Mouse (Mus musculus) adrenal gland, adult 10 weeks (tissue): ENCODE measurements around the gene Rras. TPM values are rescaled to one million over a fixed set of nuclear protein-coding genes. Genes with fewer than 3 reads are reported as not detected.

ENCODE experiments used
- polyA plus RNA-seq: library from polyadenylated mRNA; stranded (reverse); fragments of 350-450 nt; fragmentation: Illumina TruSeq; extraction: RNeasy Lipid Tissue Mini Kit (QIAGEN cat#74804); gene quantifications from one replicate; pipeline ENCODE4 v1.2.3, GENCODE M21; 2014; ENCODE audit warnings: low read depth, low replicate concordance

Rras gene
- 5.8 TPM for polyA plus RNA-seq

DNA sequence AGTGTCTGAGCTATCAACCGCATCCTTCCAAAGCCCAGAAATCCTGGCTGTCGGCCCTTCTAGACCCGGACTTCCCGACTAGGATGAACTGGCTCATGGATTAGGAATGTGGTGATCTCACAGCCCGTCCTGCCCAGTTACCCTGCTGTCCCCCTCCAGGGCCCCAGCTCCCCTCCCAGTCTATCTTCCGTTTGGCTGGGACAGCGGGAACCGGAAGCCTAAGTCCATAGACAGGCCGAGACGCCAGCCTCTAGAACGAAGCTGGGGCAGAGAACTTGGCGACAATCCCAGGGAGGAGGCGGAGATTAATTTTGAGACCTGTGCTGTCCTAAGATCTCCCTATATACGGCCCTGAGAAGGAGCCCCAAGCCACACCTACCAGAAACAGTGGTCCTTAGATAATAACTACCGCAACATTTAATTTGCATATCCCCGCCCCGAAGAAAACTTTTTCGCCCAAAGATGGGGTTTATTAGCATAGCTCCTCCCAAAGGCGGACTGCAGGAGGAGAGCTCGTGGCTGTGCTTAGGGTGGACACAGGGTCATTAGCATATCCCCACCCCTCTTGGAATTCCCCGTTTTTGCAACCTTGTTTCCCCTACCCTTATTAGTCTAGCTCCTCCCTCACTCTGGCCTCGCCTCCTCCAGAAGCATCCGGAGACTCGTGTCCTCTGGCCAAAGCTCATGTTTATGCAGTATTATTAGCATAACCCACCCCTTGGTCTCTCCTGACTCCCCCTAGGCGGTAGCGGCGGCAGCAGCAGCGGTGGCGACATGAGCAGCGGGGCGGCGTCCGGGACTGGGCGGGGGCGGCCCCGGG lies at the start of gene Rras:
Gene Rras (plus strand): TSS at position 720 of the 820 bp plus-strand sequence.

DNA sequence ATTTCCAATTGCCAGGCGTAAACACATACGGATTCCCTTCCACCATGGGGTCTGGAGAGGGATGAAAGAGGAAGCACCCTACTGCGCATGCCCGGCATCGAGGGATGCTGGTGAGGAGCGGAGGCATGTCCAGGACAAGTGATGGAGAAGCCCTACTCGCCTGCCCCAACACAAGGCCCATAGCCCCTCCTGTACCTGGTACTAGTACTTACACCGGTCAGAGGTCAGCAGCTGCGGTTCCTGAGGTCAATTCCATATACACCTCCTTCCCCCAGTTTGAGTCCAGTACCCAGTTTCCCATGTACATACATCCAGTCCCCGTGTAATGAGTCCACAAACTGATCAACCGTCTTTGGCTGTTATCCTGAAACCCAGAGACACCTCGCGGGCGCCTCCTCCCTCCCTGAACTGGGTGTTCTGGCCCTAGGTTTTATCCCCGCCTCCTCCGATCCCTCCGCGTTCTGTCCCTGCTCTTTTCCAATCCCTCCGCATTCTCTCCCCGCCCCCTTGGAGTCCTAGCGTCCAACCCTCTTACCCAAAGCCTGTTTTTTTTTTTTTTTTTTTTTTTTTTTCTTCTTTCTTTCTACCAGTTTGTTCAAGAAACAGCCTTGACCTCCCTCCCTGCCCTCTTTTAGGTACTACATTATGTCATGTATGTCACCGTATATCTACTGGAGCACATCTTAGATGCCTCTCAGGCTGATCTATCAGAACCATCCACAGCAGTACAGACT lies 43.2 kb upstream of the Rras start, which contains the start of gene Cpt1c:
Gene Cpt1c (minus strand): TSS at position 469 of the 734 bp plus-strand sequence.

DNA sequence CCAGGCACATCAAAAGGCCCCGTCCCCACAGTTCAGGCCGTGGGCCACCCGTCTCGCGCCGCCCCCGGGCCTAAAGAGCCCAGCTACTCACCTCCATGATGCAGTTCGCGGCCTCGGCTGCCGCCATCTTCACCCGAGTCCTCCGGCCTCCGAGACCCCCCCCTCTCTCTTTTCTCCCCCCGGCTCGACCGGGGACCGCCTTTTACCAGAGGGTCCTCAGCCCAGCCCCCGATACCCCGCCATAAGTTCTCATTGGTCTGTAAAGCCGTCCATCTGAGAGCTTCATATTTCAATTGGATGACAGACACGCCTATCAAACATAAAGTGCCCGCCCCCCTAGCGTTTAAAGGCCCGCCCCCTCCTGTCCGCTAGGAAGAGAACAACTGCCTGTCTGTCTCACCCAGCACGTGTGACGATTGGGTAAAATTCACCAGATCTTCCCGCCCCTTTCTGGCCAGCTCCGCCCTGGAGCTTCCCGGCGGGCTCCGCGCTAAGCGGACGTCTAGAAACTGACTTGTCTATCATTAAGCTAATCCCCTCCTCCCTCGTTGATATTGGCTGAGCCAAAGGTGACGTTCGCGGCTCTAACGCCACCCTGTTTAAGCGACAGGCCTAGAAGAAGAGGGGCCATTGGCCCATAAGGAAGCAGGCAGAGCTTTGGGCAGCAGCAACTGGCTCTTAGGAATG lies 31.4 kb upstream of the Rras start, which contains the start of gene Prmt1:
Gene Prmt1 (minus strand): TSS at position 377 of the 687 bp plus-strand sequence.

DNA sequence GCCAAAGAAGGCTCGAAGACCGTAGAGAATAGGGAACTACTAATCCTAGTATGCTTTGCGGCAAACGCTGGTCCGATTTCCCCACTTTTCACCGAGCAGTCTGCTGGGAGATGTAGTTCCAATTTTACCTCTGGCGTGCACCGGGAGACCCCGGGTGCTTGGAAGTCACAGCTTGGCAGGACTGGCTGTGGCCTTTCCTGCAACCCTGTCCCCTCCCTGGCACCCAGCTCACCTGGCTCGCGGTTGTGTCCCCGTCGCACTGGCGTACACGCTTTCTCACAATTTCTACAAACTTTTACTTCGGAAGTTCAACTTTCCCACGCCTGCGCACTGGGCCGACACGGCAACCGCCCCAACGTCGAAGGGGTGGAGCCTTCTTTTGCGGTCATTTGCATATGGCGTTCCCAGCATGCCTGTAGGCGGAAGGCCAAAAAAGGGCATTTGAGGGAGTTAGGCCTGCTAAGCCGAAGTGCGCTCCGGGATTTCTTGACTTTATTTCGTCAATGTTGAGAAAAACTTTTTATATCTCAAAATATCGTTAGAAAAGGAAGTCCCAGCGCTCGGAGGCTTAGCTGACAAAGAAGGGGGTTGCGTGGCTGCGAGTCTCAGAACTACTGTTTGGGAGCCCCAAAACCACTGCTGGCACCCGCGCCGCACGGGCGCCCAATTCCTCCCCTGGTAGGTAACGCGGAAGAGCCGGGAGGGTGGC lies 20.4 kb upstream of the Rras start, which contains the start of gene Irf3:
Gene Irf3 (plus strand): TSS at position 418 of the 709 bp plus-strand sequence.

DNA sequence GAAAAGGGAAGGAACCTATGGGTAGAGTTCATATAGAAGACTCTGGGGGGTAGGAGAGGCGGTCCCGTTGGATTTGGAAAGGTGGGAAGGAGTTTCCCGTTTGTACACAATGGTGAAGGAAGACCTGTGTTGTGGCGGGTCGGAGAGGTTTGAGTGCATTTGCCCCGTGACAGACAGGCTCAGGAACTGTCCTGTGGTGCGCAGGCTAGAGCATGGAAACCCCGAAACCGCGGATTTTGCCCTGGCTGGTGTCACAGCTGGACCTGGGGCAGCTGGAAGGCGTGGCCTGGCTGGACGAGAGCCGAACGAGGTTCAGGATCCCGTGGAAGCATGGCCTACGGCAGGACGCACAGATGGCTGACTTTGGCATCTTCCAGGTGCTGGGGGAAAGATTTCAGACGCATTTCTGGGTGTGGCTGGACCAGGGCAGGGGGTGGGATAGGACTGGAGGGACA lies 19.2 kb upstream of the Rras start, which contains the start of gene Bcl2l12:
Gene Bcl2l12 (minus strand): TSS at position 212 of the 455 bp plus-strand sequence.

DNA sequence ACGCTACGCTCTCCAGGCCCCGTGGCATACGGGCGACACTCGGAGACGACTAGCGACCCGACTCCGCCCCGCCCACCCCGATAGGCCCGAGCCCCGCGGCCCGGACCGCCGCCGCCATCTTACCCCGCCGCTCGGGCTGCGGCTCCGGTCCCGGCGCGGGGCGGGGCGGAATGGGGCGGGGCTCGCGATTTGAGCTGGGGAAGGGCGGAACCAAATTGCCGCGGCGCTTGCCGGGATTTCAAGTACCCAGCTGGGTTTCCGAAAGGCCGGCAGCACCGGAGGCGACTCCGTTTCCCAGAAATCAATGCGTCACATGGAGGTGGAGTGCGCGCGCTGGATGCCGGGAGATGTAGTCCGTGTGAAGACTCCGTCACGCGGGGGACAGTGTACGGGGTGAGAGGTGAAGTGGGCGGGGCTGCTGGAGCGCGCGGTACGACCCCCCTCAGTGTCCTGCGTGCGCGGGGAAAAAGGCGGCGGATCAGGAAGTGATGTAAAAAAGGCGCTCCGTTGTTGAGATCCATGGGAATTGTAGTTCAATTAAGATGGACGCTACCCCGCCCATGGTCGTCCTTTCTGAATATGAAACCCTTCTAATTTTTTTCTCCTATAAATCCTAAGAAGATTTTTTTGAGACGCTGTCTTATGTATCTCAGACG lies 1.7 kb upstream of the Rras start, which contains the start of gene Scaf1:
Gene Scaf1 (minus strand): TSS at position 407 of the 656 bp plus-strand sequence.

DNA sequence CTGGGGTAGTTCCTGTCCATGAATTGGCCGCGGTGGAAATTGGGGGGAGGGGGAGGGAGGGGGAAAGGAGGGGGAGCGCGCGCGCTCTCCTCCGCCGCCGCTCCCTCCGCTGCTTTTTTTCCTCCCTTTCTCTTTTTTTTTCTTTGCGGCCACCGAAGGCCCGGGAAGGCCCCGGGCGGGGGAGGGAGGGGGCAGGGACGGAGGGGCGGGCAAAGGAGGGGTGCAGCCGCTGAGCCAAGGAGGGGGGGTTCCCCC lies 35.0 kb downstream of the Rras start, which contains the start of gene Prr12:
Gene Prr12 (minus strand): TSS at position 20 of the 255 bp plus-strand sequence.

DNA sequence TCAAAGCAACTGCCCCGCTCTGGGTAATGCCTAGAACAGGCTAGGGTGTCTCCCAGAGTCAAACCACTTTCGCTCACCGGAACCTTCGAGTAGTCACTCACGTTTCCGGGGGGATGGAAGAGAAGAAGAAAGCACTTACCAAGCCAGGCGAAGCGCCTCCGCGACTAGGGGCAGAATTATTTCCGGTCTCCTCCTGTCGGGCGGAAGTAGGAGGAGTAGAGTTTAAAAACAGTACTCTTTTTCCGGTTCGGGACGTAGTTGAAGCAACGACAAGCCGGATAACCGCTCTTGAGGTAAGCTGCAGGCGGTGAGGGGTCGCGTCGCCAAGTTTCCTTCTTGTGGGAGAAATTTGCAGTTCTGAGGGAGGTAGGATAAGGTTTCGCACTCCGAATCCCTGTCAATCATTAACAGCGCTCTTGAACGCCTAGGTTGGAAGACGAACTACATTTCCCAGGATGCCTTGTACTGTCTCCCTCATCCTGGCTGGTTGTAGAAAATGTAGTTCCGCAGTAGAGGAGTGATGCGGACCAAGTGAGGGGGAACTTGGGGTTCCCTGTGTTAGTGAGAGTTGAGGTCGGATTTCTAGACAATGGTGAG lies 44.6 kb downstream of the Rras start, which contains the start of the genes Nosip and Prrg2:
Gene Nosip (plus strand): TSS at position 191 of the 597 bp plus-strand sequence.
Gene Prrg2 (minus strand): TSS at position 439 of the 597 bp plus-strand sequence.

Other genes starting within 250 kb of the Rras start
- gene Nup62, start 201.9 kb upstream of the Rras start, polyA plus RNA-seq, result 4.8 TPM
- not detected for gene Il4i1, start 201.6 kb upstream of the Rras start, polyA plus RNA-seq
- gene Atf5, start 201.3 kb upstream of the Rras start, polyA plus RNA-seq, result 7.3 TPM
- 3.8 TPM for gene Akt1s1, start 169.0 kb upstream of the Rras start, polyA plus RNA-seq
- 1.2 TPM for gene Tbc1d17, start 168.9 kb upstream of the Rras start, polyA plus RNA-seq
- 1.7 TPM for gene Pnkp, start 160.8 kb upstream of the Rras start, polyA plus RNA-seq
- not detected for gene Ptov1, start 148.2 kb upstream of the Rras start, polyA plus RNA-seq
- 4.0 TPM for gene Med25, start 125.2 kb upstream of the Rras start, polyA plus RNA-seq
- 6.5 TPM for gene Fuz, start 121.9 kb upstream of the Rras start, polyA plus RNA-seq
- 23.6 TPM for gene Ap2a1, start 88.5 kb upstream of the Rras start, polyA plus RNA-seq
- not detected for gene Tsks, start 74.8 kb upstream of the Rras start, polyA plus RNA-seq
- gene Cpt1c, start 43.1 kb upstream of the Rras start, polyA plus RNA-seq, result 0.70 TPM
- gene Prmt1, start 31.4 kb upstream of the Rras start, polyA plus RNA-seq, result 9.0 TPM
- gene Irf3, start 20.3 kb upstream of the Rras start, polyA plus RNA-seq, result 24.6 TPM
- not detected for gene Bcl2l12, start 19.2 kb upstream of the Rras start, polyA plus RNA-seq
- gene Scaf1, start 1.6 kb upstream of the Rras start, polyA plus RNA-seq, result 4.1 TPM
- 0.41 TPM for gene Prr12, start 34.9 kb downstream of the Rras start, polyA plus RNA-seq
- gene Nosip, start 44.5 kb downstream of the Rras start, polyA plus RNA-seq, result 7.3 TPM
- 3.9 TPM for gene Prrg2, start 44.7 kb downstream of the Rras start, polyA plus RNA-seq
- gene Rcn3, start 74.3 kb downstream of the Rras start, polyA plus RNA-seq, result not detected
- 21.6 TPM for gene Fcgrt, start 85.9 kb downstream of the Rras start, polyA plus RNA-seq
- gene Rps11, start 106.5 kb downstream of the Rras start, polyA plus RNA-seq, result 313 TPM
- 287 TPM for gene Rpl13a, start 110.8 kb downstream of the Rras start, polyA plus RNA-seq
- gene Gm45713, start 118.3 kb downstream of the Rras start, polyA plus RNA-seq, result not detected
- gene Flt3l, start 118.5 kb downstream of the Rras start, polyA plus RNA-seq, result 11.4 TPM
- 2.8 TPM for gene Pih1d1, start 136.3 kb downstream of the Rras start, polyA plus RNA-seq
- gene Aldh16a1, start 136.6 kb downstream of the Rras start, polyA plus RNA-seq, result 2.0 TPM
- gene Slc17a7, start 146.0 kb downstream of the Rras start, polyA plus RNA-seq, result not detected
- not detected for gene Gfy, start 161.6 kb downstream of the Rras start, polyA plus RNA-seq
- not detected for gene Pth2, start 163.0 kb downstream of the Rras start, polyA plus RNA-seq
- gene Ccdc155, start 186.9 kb downstream of the Rras start, polyA plus RNA-seq, result not detected
- not detected for gene Dkkl1, start 194.2 kb downstream of the Rras start, polyA plus RNA-seq
- gene Tead2, start 197.8 kb downstream of the Rras start, polyA plus RNA-seq, result 2.2 TPM
- 0.52 TPM for gene Cd37, start 221.2 kb downstream of the Rras start, polyA plus RNA-seq
- gene Slc6a16, start 223.1 kb downstream of the Rras start, polyA plus RNA-seq, result not detected